Mouse (Mus musculus) megakaryocyte-erythroid progenitor cell, adult 5 weeks (primary cell): ENCODE measurements around the gene Gm11937. TPM values are rescaled to one million over a fixed set of nuclear protein-coding genes. Genes with fewer than 3 reads are reported as not detected.

Experiments used
- polyA plus RNA-seq: library from polyadenylated mRNA; stranded (reverse); fragments of >175 nt; gene quantifications from 2 replicates; pipeline ENCODE4 v1.2.3, GENCODE M21; 2012

Gm11937 gene
- polyA plus RNA-seq: not detected in 2 replicates

DNA sequence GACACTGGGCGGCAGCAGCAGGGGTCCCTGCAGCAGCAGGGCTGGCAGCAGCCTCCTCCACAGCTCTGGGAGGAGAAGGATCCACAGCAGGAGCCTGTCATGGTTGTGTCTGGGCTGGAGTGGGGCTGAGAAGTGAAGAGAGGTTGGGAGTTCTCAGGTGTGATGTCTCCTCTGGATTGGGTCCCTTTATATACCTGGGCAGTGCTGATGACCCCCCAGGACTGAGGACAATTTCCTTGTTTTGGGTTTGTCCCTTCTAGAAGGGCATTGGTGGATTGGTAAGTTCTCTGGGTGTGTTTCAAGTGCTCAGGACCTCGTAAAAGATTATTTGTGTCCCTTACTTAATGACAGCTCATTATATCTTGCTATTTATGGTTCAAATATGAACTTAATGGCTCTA lies at the start of gene Gm11937:
Gene Gm11937 (minus strand): TSS at position 101 of the 400 bp plus-strand sequence.

DNA sequence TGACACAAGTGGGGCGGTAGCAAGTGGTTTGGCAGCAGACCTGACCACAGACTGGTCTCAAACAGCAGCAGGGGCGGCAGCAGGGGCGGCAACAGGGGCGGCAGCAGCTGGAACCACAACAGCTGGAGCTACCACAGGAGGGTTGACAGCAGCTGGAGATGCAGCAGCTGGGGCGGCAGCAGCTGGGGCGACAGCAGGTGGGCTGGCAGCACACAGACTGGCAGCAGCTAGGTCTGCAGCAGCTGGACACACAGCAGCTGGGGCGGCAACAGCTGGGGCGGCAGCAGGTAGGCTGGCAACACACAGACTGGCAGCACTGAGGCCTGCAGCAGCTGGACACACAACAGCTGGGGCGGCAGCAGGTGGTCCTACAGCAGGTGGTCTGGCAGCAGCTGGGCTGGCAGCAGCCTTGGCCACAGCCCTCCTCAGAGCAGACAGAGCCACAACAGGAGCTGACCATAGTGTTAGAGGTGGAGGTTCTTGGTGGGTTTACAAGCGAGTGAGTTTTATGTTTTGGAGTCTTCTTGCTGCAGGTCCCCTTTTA lies 48.5 kb upstream of the Gm11937 start, which contains the start of gene Gm11563:
Gene Gm11563 (minus strand): TSS at position 494 of the 544 bp plus-strand sequence.

DNA sequence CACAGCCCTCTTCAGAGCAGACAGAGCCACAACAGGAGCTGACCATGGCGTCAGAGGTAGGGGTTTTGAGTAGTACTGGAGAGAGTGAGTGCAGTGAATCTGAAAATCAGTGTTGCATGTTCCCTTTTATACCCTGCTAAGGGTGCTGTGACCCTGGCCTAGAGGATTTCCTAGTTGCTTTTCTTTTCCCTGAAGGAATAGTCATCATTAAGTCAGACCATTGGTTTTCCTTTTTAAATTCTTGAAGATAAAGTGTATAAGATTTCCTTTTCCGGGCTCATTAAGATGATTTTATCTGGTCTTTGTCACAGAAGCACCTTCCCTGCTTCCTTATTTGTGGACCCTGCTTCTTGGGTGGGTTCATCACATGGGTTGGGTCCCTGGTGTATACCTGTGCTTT lies 40.1 kb upstream of the Gm11937 start, which contains the start of gene Gm11555:
Gene Gm11555 (minus strand): TSS at position 101 of the 400 bp plus-strand sequence.

DNA sequence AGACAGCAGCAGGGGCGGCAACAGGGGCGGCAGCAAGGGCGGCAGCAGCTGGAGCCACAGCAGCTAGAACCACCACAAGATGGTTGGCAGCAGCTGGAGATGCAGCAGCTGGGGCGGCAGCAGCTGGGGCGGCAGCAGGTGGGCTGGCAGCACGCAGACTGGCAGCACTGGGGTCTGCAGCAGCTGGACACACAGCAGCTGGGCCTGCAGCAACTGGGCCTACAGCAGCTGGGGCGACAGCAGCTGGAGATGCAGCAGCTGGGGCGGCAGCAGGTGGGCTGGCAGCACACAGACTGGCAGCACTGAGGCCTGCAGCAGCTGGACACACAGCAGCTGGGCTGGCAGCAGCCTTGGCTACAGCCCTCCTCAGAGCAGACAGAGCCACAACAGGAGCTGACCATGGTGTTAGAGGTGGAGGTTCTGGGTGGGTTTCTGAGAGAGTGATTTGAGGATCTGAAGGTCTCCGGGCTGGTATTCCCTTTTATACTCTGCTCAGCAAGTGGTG lies 33.7 kb upstream of the Gm11937 start, which contains the start of gene Krtap4-7:
Gene Krtap4-7 (minus strand): TSS at position 455 of the 505 bp plus-strand sequence.

DNA sequence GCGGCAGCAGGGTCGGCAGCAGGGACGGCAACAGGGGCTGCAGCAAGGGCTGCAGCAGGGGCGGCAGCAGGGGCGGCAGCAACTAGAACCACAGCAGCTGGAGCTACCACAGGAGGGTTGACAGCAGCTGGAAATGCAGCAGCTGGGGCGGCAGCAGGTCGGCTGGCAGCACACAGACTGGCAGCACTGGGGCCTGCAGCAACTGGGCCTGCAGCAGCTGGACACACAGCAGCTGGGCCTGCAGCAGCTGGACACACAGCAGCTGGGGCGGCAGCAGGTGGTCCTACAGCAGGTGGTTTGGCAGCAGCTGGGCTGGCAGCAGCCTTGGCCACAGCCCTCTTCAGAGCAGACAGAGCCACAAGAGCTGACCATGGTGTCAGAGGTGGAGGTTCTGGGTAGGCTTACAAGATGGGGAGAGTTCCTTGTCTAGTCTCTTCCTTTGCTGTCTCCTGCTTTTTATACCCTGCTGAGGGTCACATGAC lies 24.7 kb upstream of the Gm11937 start, which contains the start of gene Krtap4-2:
Gene Krtap4-2 (minus strand): TSS at position 432 of the 482 bp plus-strand sequence.

DNA sequence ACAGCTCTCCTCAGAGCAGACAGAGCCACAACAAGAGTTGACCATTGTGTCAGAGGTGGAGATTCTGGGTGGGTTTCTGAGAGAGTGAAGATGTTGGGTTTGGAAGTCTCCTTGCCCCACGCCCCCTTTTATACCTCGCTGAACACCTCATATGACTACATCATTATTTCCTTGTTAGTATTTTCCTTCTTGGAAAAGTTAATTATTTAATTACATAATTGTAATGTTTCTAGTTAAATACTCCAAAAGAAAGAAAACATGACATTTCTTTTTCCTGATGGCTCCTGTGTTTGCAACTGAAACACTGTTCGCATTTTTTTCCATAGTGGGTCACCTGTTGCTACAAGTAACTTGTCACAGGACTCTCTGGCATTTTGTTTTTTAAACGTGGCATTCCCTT lies 18.1 kb upstream of the Gm11937 start, which contains the start of gene Krtap4-1:
Gene Krtap4-1 (minus strand): TSS at position 101 of the 400 bp plus-strand sequence.

DNA sequence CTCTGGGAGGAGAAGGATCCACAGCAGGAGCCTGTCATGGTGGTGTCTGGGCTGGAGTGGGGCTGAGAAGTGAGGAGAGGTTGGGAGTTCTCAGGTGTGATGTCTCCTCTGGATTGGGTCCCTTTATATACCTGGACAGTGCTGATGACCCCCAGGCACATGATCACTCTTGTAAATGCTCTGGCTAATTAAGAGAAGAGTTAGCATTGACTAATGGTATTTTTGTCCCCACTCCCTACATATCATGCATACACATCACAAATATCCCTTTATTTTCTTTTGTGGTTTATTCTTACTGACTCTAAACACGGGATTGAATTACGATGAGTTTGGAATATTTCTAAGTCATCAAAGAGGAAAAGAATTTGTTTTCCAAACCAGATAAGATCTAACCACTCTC lies 10.3 kb upstream of the Gm11937 start, which contains the start of gene Gm11562:
Gene Gm11562 (minus strand): TSS at position 101 of the 400 bp plus-strand sequence.

DNA sequence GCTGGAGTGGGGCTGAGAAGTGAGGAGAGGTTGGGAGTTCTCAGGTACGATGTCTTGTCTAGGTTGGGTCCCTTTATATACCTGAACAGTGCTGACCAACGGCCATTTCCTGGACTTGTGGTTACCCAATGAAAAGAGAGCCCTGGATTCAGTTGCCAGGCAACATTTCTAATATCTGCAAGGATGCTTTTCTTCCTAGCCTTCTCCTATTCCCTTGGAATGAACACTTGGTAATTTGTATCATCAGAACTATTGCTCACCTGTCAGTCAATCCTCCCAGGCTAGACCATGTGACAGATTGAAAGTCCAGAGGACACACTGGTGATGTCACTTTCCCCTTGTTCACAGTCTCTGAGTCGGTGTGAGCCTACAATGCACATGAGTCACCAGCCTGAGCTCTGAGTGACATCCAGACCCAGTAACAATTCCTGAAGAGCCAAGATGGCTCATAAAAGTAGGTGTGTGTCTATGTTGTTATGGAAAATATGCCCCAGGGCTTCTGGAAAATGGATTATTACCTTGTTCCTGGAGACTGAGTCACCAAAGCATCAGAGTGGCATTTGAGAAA lies 4.9 kb upstream of the Gm11937 start, which contains the start of gene Krtap2-4:
Gene Krtap2-4 (minus strand): TSS at position 51 of the 568 bp plus-strand sequence.

DNA sequence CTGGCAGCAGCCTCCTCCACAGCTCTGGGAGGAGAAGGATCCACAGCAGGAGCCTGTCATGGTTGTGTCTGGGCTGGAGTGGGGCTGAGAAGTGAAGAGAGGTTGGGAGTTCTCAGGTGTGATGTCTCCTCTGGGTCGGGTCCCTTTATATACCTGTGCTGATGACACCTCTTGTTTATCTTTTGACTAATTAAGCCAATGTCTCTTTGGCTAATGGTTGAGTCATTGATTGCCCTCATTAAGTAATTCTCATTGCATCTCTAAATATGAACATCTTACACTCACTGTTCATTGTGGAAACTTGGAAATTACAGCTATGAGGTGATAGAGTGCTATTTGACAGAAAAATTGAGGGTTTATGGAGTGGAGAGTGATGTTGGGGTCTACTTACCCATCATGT lies 6.8 kb downstream of the Gm11937 start, which contains the start of gene Gm11938:
Gene Gm11938 (minus strand): TSS at position 101 of the 400 bp plus-strand sequence.

DNA sequence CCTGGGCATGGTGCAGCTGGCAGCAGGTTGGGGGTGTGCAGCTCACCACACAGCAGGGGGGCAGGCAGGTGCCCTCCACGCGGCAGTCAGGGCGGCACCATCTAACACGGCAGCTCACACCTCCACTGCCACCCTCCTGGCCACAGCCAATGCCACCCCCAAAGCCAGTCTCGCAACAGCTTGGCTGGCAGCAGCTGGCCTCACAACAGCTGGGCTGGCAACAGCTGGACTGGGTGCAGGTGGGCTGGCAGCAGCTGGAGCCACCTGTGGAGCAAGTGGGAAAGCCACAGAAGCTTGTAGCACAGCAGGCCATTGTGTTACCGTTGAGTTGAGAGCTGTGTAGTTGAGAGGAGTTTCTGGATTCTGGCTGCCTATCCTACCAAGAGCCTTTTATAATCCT lies 12.2 kb downstream of the Gm11937 start, which contains the start of gene Krtap9-3:
Gene Krtap9-3 (minus strand): TSS at position 364 of the 400 bp plus-strand sequence.

DNA sequence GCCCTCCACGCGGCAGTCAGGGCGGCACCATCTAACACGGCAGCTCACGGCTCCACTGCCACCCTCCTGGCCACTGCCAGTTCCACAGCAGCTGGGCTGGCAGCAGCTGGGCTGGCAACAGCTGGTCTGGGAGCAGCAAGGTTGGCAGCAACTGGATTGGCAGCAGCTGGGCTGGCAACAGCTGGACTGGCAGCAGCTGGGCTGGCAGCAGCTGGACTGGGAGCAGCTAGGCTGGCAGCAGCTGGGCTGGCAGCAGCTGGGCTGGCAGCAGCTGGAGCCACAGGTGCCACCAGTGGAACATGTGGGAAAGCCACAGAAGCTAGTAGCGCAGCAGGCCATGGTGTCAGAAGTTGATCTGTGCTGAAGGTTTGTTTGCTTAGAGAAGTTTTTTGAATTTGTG lies 19.0 kb downstream of the Gm11937 start, which contains the start of gene Krtap1-3:
Gene Krtap1-3 (minus strand): TSS at position 359 of the 400 bp plus-strand sequence.

DNA sequence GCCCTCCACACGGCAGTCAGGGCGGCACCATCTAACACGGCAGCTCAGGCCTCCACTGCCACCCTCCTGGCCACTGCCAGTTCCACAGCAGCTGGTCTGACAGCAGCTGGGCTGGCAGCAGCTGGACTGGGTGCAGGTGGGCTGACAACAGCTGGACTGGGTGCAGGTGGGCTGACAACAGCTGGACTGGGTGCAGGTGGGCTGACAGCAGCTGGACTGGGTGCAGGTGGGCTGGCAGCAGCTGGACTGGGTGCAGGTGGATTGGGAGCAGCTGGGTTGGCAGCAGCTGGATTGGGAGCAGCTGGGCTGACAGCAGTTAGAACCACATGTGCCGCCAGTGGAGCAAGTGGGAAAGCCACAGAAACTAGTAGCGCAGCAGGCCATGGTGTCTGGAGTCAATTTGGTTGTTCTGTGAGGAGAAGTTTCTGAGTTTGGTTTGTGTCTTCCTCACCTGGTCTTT lies 26.7 kb downstream of the Gm11937 start, which contains the start of gene Krtap1-4:
Gene Krtap1-4 (minus strand): TSS at position 410 of the 460 bp plus-strand sequence.

DNA sequence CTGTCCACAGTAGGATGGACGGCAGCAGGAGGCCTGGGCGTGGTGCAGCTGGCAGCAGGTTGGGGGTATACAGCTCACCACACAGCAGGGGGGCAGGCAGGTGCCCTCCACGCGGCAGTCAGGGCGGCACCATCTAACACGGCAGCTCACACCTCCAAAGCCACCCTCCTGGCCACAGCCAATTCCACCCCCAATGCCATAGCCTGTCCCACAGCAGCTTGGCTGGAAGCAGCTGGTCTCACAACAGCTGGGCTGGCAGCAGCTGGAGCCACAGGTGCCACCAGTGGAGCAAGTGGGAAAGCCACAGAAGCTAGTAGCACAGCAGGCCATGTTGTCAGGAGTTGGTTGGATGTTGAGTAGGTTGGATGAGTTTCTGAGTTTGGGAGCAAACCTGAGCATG lies 29.4 kb downstream of the Gm11937 start, which contains the start of gene Krtap1-5:
Gene Krtap1-5 (minus strand): TSS at position 381 of the 400 bp plus-strand sequence.

DNA sequence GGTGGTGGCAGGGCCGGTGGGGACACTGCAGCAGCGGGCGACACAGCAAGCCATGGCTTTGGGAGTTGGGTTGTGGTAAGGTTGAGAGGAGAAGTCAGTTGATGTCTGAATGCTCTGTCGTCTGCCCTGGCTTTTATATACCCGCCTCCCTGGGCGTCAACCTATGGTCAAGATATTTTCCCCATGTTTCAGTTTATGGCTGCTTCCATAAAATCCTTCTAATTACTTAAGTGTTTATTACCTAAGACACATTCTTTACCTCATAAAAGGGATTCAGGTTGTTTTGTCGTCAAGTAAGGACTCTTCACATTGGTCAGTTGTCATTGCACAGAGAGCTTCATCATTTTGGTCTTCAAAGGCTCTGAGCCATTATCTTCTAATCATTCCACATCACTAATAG lies 43.5 kb downstream of the Gm11937 start, which contains the start of gene Krtap3-1:
Gene Krtap3-1 (minus strand): TSS at position 101 of the 400 bp plus-strand sequence.

Other genes starting within 250 kb of the Gm11937 start
- not detected in 2 replicates for gene Krt28, start 235.3 kb downstream of the Gm11937 start, polyA plus RNA-seq
- gene Krt10, start 220.8 kb downstream of the Gm11937 start, polyA plus RNA-seq: 6.8 and 8.4 TPM in 2 replicates
- gene Krt12, start 187.9 kb downstream of the Gm11937 start, polyA plus RNA-seq: not detected in 2 replicates
- gene Krt20, start 172.0 kb downstream of the Gm11937 start, polyA plus RNA-seq: not detected in 2 replicates
- gene Krt23, start 117.1 kb downstream of the Gm11937 start, polyA plus RNA-seq: not detected in 2 replicates
- not detected in 2 replicates for gene Krt39, start 88.9 kb downstream of the Gm11937 start, polyA plus RNA-seq
- gene Krt40, start 67.0 kb downstream of the Gm11937 start, polyA plus RNA-seq: not detected in 2 replicates
- not detected in 2 replicates for gene Krtap3-3, start 59.3 kb downstream of the Gm11937 start, polyA plus RNA-seq
- gene Krtap3-2, start 53.3 kb downstream of the Gm11937 start, polyA plus RNA-seq: not detected in 2 replicates
- not detected in 2 replicates for gene Gm11939, start 50.7 kb downstream of the Gm11937 start, polyA plus RNA-seq
- gene Krtap3-1, start 43.6 kb downstream of the Gm11937 start, polyA plus RNA-seq: not detected in 2 replicates
- gene Krtap1-5, start 29.2 kb downstream of the Gm11937 start, polyA plus RNA-seq: not detected in 2 replicates
- gene Krtap1-4, start 26.5 kb downstream of the Gm11937 start, polyA plus RNA-seq: not detected in 2 replicates
- gene Krtap1-3, start 18.9 kb downstream of the Gm11937 start, polyA plus RNA-seq: not detected in 2 replicates
- gene Krtap9-3, start 12.1 kb downstream of the Gm11937 start, polyA plus RNA-seq: not detected in 2 replicates
- not detected in 2 replicates for gene Gm11938, start 6.9 kb downstream of the Gm11937 start, polyA plus RNA-seq
- gene Krtap2-4, start 4.7 kb upstream of the Gm11937 start, polyA plus RNA-seq: not detected in 2 replicates
- gene Gm11562, start 10.2 kb upstream of the Gm11937 start, polyA plus RNA-seq: not detected in 2 replicates
- 0.11 TPM in 1 of 2 replicates, not detected in the other for gene Krtap4-1, start 18.0 kb upstream of the Gm11937 start, polyA plus RNA-seq
- not detected in 2 replicates for gene Krtap4-2, start 24.9 kb upstream of the Gm11937 start, polyA plus RNA-seq
- gene Krtap4-7, start 33.9 kb upstream of the Gm11937 start, polyA plus RNA-seq: not detected in 2 replicates
- gene Gm11555, start 40.0 kb upstream of the Gm11937 start, polyA plus RNA-seq: not detected in 2 replicates
- gene Gm11563, start 48.8 kb upstream of the Gm11937 start, polyA plus RNA-seq: not detected in 2 replicates
- 0.08 TPM in 1 of 2 replicates, not detected in the other for gene Krtap4-6, start 55.8 kb upstream of the Gm11937 start, polyA plus RNA-seq
- gene Gm14190, start 80.6 kb upstream of the Gm11937 start, polyA plus RNA-seq: not detected in 2 replicates
- gene Gm14180, start 124.1 kb upstream of the Gm11937 start, polyA plus RNA-seq: not detected in 2 replicates
- gene Gm11595, start 162.7 kb upstream of the Gm11937 start, polyA plus RNA-seq: not detected in 2 replicates
- gene Krtap4-8, start 170.5 kb upstream of the Gm11937 start, polyA plus RNA-seq: not detected in 2 replicates
- gene Krtap4-9, start 175.0 kb upstream of the Gm11937 start, polyA plus RNA-seq: not detected in 2 replicates
- not detected in 2 replicates for gene Gm11596, start 183.3 kb upstream of the Gm11937 start, polyA plus RNA-seq
- gene Gm11569, start 188.7 kb upstream of the Gm11937 start, polyA plus RNA-seq: not detected in 2 replicates
- gene Gm11554, start 194.3 kb upstream of the Gm11937 start, polyA plus RNA-seq: not detected in 2 replicates
- not detected in 2 replicates for gene Krtap4-13, start 199.7 kb upstream of the Gm11937 start, polyA plus RNA-seq
- not detected in 2 replicates for gene Gm11564, start 205.5 kb upstream of the Gm11937 start, polyA plus RNA-seq
- not detected in 2 replicates for gene 2300003K06Rik, start 227.9 kb upstream of the Gm11937 start, polyA plus RNA-seq
- not detected in 2 replicates for gene Krtap4-16, start 241.4 kb upstream of the Gm11937 start, polyA plus RNA-seq
- gene Gm11568, start 247.7 kb upstream of the Gm11937 start, polyA plus RNA-seq: not detected in 2 replicates